Mouse (Mus musculus) left cerebral cortex, adult 8-10 months (tissue): ENCODE data around the gene Hist1h3f. TPM values are rescaled to one million over a fixed set of nuclear protein-coding genes. Genes with fewer than 3 reads are reported as not detected.

ENCODE experiments used
- DNase-seq, 2 experiments: peaks; one replicate each; pipeline ENCODE4 v3.0.0; 2022; ENCODE audit warnings: low spot score in 2 of 2
- total RNA-seq, 4 experiments: library from RNA; stranded (reverse); gene quantifications; 2 replicates each; pipeline ENCODE4 v1.2.4; 2022

The Hist1h3f gene
- 10 to 100 TPM; 15.3 to 21.8 (median 16.6) TPM for total RNA-seq

DNA sequence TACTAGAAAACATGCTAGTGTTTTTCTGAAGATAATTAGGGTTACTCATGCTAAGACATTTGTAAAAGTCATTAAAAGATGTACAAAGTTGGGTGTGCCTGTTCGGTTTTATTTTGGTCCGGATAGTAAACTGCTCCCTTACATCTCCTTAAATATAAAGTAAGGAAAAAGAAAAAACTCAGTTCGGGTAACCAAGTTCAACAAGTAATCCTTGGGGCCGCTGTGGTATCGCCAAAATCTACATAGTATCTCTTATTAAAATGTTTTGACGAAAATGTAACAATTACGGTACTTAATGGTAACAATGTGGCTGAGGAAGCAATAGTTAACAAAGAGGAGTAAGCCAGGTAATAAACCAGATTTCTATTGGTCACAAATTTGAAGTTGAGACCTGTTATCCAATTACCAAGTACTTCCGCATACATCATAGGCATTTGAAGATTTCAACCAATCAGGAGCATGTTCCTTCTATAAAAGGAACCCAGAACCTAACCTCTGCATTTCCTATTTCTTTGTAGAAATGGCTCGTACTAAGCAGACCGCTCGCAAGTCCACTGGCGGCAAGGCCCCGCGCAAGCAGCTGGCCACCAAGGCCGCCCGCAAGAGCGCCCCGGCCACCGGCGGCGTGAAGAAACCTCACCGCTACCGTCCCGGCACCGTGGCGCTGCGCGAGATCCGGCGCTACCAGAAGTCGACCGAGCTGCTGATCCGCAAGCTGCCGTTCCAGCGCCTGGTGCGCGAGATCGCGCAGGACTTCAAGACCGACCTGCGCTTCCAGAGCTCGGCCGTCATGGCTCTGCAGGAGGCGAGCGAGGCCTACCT, at the start of gene Hist1h3f:
Gene Hist1h3f, plus strand, starts transcription at position 88 of the 822 bp plus-strand sequence.
- peak in 1 of 2 experiments; percentile 63 for DNase-seq

DNA sequence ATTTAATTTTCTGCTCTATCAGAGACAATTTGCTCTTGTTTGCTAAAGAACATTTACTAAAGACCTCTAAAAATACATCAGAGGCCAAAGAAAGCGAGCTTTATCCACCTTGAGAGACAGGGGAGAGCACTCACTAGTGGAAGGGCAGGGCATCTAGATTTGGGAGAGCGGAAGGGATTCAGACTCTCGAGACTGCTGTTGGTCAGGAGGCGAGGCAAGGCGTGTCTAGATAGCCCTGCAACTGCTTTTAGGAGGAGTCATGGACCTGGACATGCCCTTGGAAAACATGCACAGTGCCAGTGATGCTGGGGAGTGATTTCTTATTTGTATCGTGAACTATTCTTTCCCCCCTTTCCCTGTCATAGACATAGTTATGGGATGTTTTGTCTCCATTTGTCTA, 48.3 kb upstream of the Hist1h3f start:
- DNase-seq: no peak

DNA sequence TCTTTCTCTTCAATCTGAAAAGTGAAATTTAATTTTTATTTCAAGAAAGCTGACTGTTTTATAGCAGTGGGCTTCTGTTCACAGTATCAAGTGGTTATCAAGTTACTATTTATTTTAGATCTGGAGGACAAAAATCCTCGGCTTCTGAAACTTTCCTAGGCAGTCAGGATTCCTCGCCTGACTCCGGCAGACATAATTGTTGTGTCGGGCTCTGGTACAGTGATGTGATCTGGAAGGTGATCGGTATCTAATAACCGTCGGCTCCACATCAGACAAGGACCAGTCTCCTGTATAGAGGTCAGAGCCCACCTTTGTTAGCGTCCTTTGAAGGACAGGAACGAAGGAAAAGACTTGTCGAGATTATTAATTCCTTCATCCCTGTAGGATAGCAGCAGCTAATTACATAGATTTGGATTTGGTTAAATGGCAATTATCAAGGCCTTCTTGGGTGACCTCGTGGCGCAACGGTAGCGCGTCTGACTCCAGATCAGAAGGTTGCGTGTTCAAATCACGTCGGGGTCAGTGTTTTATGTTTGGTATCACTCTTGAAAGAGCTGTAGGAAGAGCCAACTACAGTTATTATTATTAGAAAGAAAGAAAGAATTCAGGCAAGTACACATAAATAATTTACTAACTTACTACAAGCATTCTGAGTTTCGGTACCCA, 46.1 kb upstream of the Hist1h3f start:
- peak in 1 of 2 experiments; percentile 43 for DNase-seq

DNA sequence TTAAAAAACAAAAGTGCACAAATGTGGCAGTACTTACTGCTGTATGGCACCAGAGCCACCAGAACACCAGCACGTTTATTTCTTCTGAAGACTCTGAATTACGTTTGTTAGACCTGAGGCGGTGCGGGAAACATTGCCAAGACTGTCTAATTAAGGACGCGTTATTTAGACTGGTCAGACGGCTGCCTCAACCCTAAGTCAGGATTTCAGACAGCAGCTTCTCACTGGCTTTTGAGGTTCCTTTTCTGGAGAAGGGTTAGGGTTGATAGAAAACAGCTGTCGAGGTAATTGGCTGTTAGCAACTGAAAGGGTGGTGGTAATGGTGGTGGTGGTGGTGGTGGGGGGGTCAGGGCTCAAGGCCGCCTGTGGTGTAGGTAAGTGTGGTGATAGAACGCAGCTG, 45.2 kb upstream of the Hist1h3f start:
- no peak for DNase-seq

DNA sequence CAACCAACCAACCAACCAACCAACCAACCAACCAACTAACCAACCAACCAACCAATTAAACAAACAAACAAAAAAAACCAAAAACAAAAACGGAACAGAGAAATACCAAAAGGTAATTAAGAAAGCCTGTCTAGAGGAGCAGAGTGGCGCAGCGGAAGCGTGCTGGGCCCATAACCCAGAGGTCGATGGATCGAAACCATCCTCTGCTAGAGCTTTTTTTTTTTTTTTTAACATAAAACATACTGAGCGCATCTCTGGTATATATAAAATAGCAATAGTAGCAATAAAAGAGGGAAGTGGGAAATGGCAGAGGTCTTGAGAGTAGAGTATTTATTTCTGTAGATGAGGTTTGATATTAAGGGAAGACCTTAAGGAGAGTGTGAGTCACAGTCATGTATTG, 43.9 kb upstream of the Hist1h3f start:
- no peak for DNase-seq

DNA sequence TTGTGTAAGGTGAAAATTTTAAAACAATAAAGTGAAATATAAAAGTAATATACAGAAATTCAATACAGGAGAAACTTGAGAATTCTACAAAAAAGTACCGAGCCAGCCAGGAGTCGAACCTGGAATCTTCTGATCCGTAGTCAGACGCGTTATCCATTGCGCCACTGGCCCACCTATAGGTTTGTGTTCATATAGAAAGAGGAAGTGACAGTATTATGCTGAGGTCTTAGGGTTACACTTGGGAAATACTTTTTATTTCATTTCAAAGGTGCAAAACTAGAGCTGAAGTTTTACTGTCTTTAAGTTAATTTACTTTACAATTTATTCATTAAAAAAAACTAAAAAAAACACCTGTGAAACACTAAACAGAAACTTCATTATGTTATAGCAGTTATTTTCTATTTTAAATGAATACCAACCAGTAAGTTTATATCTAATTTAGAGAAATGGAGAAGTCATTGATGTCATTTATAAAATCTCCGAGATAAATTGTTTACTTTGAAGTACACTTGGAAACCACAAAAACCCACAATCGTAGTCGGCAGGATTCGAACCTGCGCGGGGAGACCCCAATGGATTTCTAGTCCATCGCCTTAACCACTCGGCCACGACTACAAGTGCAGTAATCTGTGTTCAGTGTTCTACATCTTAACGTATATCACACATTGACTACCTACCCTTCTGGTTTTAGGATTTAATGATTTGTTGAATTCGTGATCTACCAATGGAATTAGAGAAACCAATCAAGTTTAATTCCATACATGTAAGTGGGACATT, 43.2 kb upstream of the Hist1h3f start:
- DNase-seq: peak; percentile 39 to 79

DNA sequence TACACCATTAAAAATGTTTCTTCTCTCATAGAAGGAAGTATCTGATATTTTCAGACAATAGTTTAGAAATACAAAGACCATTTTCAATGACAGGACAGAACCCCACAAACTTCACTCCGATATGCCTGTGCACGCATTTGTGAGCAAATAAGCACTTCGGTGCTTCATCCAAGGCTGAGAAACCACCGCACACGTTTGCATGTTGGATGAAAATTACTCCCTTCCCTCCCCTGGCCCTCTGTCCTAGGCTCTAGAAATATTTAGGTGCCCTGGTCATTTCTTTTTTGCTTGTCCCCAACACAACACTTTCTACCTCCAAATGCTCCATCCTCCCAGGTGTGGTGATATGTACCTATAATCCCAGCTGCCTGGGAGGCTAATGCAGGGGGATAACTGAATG, 42.3 kb upstream of the Hist1h3f start:
- no peak for DNase-seq

DNA sequence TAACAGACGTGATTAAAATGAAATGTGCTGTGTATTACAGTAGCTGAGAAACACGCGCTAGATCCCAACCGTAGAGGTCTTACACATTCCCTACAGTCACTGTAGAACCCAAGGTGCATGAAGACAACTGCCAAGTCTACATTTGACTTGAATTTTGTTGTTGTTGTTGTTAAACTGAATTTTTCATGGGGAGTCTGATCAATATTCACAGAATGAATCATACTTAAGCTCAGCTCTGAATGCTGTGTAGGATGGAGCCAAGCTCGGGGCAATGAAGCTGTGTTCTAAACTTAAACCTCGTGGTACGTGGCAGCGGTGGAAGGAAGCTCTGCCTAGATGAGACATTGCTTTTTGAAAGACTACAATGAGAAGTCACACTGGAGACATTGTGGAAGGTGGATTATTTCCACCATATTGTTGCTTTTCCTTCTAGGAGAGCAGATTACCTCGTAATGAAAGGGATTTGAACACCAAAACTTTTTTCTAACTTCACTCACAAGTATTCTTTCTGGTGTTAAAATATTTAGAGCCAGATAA, 41.8 kb upstream of the Hist1h3f start:
- DNase-seq: no peak

DNA sequence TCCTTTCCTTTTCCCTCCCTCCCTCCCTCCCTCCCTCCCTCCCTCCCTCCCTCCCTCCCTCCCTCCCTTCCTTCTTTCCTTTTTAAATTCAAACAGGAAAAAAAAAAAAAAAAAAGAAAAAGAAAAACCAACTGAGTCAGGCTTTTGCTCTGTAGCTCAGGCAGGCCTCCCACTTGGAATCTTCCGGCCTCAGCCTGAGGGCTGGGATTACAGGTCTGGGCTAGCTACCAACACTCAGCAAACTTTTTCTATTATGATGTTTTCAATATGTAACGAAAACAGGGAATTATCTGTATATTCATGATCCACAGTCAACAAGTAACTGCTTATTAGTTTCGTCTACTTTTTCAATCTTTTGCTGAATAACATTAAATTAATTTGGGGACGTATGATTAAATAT, 40.9 kb upstream of the Hist1h3f start:
- no peak for DNase-seq

DNA sequence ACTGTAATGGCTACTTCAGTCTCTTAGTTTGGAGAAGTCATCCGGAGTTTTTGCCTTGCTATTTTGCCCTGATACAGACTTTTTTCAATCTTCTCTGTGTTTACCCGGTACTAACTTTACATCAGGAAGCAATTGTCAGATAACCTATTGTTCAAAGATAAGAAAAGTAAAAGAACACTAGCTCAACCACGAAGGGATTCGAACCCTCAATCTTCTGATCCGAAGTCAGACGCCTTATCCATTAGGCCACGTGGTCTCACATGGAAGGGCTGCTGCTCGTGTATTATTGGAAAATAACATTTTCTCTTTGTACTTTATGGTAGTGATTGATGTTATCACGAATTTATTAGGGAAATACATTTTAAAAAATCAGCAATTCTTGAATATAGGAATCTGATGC, 40.1 kb upstream of the Hist1h3f start:
- peak in 1 of 2 experiments; percentile 43 for DNase-seq

DNA sequence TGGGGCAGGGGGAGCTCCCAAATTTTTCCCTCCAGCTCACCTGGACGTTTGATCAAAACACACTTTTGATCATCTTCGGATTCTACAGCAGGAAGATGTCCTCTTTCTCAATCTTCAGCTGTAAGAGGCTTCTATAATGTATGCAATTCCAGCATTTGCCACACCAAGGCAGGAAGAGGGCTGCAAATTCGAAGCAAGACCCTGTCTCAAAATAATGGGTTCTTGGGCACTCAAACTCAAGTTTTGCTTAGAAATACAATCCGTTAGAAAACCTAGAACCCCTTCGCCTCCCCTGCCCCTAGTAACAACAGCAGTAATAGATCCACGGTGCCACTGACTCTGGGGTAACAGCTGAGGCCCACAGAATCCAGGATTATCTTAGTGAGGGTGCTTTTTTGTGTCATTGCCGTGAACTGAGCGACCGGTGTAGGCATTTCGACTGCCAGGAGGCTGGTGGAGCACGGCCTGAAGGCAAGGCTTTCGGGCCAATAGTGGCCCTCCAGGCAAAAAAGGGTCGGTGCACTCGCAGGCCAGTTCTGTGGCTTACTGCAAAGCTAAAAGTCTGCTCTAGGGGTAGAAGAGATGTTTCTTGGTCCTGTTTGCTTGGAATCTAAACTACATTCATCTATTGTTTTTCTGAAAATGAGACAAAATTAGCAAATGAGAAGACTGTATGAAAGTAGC, 38.0 kb upstream of the Hist1h3f start:
- no peak for DNase-seq

DNA sequence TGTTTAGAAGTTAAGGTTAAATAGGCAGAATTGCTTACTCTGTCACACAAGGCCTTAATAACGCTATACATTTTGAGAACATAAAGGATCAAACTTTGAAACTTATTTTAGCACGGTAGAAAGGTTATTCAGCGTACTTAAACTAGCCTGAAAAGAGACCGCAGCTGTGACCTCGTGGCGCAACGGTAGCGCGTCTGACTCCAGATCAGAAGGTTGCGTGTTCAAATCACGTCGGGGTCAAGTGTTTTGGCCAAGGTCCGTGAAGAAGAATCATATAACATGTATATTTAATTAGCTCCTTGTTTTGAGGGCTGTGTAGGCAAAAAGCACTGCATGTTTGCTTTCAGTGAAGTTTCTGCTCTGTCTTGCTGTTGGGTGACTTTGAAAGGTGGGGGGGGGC, 37.5 kb upstream of the Hist1h3f start:
- no peak for DNase-seq

DNA sequence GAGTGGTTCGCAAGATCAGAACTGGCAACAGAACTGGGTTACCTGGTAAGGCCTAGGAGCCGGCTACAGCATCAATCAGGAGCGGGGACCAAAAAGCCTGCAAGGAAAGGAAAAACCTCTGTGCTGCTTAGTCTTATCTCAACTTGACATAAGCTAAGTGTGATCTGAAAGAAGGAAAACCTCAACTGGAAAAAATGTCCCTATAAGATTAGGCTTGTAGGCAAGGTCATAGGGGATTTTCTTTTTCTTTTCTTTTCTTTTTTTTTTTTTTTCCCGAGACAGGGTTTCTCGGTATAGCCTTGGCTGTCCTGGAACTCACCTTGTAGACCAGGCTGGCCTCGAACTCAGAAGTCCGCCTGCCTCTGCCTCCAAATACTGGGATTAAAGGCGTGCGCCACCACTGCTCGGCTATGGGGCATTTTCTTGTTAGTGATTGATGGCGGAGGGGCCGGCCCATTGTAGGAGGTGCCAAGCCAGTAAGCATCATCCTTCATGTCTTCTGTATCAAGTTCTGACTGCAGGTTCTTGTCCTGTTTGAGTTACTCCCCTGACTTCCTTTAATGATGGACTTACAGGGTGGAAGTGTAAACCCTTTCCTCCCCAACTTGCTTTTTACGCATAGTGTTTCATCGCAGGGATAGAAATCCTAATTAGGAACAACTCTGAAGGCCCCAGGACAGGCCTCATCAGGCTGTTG, 36.9 kb upstream of the Hist1h3f start:
- no peak for DNase-seq

DNA sequence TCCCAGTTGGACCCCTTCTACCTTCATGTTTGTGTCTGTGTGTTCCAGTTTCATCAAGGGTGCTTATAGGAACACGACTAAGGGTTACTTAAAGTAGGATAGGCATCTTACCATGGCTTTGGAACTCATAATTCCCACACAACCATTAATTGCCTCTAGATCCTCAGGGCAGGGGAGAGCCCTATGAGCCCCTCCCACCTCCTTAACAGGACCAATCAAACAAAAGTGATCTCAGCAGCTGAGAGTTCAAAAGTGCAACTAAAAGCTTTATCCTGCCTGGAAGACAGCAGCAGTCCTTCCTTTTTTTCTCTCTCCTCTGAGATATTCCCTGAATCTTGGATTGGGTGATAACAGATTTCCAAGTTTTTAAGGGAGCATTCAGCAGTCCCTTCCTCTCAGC, 33.7 kb upstream of the Hist1h3f start:
- DNase-seq: no peak

DNA sequence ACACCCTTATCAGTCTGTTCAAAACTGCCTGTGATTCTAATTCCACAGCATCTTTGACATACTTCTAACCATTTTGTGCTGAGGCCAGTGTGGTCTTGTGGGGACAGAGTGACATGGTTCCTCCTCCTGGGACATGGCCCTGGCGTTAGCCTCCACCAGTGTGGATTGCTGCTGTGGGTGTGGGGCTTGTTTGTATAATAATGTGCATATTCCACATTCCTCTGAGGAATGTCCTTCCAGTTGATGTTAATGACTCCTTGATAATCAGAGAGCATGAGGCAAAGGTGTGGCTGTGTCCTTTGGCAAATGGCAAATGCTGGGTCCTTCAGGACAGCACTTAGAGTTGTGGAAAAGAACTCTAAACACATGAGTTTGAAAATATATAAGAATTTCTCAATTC, 30.3 kb upstream of the Hist1h3f start:
- DNase-seq: no peak

DNA sequence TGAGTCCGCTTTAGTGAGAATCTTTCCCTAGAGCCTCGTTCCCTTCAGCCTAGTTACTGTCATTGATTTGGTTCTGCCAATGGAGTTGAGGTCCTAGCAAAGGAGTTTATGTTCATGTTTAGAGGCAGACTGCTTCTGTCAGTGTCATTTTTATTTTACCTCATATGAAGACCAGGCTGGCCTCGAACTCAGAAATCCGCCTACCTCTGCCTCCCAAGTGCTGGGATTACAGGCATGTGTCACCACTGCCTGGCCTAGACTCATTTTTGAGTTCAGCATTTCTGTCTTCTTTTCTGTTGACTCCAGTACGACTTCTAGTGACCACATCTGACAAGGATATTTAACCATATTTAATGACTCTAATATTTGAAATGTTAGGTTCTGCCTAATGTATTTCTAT, 28.6 kb upstream of the Hist1h3f start:
- no peak for DNase-seq

DNA sequence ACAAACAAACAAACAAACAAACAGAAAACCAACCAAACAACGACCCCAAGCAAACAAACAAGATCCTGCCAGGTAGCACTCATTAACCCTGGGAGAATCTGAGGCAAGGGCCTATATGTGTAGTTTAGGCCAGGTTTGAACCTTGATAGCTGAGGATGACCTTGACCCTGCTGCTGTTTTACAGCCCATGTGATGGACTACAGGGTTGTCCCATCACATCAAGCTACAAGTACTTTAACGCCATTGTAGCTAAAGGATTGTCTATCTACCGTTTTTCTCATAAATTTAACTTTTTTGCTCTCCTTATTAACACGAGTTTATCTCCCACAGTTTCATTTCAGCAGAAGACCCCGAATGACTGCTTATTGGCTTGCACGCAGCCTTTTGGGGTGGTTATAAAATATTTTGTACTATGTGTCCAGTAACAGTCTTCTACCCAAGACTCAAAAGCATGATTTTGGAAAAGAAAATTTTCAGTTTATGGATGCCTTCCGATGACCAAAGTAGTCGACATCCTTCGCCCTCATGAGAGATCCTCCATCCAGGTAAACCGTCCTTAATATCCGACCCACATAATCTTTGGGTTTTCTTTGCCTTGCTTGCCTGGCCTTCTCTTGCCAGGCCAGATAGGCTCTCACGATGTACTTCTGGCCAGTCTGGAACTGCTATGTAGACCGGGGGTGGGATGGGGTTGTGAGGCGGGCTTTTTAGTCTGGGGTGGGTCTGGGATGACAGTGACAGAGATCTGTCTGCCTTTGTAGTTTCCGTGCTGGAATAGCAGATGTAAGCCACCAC, 27.8 kb upstream of the Hist1h3f start:
- no peak for DNase-seq

DNA sequence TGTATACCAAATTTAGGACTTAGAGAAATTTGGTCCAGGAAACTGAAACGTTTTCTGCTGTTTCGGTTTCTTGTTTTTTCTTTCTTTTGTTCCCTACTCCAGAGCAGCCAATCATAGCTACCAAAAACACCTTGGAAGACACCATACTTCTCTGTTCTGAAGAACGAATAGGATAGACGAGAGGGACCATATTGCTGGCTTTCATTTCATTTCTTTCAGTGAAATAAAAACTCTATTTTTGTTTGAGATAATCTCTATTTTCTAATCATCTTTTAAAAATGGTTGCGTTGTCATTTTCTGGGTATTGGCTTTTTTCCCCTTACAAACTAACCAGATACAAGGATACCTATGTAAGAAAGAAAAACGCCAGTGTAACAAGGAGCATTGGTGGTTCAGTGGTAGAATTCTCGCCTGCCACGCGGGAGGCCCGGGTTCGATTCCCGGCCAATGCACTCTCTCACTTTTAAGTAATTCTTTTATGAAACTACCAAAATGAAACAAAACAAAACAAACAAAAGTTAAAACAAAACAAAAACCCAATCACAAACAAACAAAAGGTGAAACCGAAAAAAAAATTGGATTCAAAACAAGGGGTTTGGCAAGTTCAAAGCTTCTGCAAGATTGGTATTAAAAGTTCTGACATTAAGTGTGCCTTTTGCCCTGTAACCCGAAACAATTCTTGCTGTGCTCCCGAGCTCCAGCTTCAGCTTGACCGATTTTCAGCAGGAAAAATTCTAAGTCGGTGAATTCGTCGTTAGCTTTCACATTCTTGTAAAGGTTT, 26.8 kb upstream of the Hist1h3f start:
- peak in 1 of 2 experiments; percentile 80 for DNase-seq
